Mouse (Mus musculus): ENCODE measurements around the gene Olfr1260. TPM values are rescaled to one million over a fixed set of nuclear protein-coding genes. Genes with fewer than 3 reads are reported as not detected.

Olfr1260 gene
- not detected in 2 replicates for polyA plus RNA-seq (2015; fragmentation: Nextera tagmentation; extraction: Ambion mirVana)

DNA sequence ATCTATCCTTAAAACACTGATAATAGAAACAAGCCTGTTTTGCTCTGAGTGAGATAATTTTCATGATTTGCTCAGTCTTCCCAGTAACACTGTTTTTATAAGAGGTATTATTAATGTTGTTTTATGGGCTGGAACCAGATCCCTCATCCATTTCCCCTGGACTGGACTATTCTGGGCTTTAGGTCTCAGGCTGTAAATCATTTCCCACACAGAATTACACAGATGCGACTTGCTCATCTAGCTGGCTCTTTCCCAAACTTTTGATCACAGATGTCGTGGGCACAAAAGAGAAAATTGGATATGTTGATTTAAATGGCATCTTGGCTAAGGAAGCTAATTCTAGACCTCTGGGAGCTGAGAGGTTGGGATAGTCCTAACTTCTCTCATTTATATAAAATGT lies at the start of gene Olfr1260:
Olfr1260 (plus strand) TSS at position 157 of the 400 bp plus-strand sequence.
- H3K9ac ChIP-seq (ENCODE audit: low read length), result no peak within 1 kb of the TSS
- WGBS, result 41% methylated on average over 2 of the region's 2 CpGs
- ATAC-seq (ENCODE audit: low read depth), result no peak
- no peak within 1 kb of the TSS for H3K27ac ChIP-seq (ENCODE audit: low read length)
- no peaks in the 10 kb centered on the region for H3K9me3 ChIP-seq (ENCODE audit: control insufficient read depth, low read length)
- no peak within 1 kb of the TSS for H3K4me3 ChIP-seq (ENCODE audit: low read length)
- no peaks in the 10 kb centered on the region for H3K36me3 ChIP-seq (ENCODE audit: control insufficient read depth, insufficient read depth, low read length)
- H3K4me1 ChIP-seq (replicated peaks; ENCODE audit: control insufficient read depth, insufficient read depth, low read length), result no peaks in the 10 kb centered on the region
- H3K27me3 ChIP-seq (ENCODE audit: control insufficient read depth, insufficient read depth, low read depth, low read length), result no peaks in the 10 kb centered on the region
- no peak within 1 kb of the TSS for H3K4me2 ChIP-seq (ENCODE audit: low read depth, low read length)

DNA sequence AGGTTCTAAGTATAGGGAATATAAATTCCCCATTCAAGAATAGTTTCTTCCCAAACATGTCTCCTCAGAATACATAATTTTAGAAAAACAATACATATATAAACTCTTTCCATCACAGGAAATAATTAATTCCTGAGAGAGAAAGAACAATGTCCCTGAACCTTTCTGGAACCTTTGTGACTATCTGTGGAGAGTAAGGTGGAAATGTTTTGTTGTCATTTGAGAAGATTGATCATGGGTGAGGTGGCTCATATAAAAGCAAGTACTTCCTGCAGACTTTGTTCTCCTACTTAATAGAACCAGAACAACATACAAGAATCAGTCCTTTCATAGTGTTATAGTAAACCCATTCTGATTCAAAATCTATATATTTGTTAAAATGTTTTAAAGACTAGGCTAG lies 47.1 kb upstream of the Olfr1260 start, which contains the start of gene Olfr1258:
Olfr1258 (plus strand) TSS at position 301 of the 400 bp plus-strand sequence.
- no peak within 1 kb of the TSS for H3K4me3 ChIP-seq (ENCODE audit: low read length)
- no peak for ATAC-seq (ENCODE audit: low read depth)
- no peaks in the 10 kb centered on the region for H3K4me1 ChIP-seq (replicated peaks; ENCODE audit: control insufficient read depth, insufficient read depth, low read length)
- H3K27ac ChIP-seq (ENCODE audit: low read length), result no peak within 1 kb of the TSS
- H3K36me3 ChIP-seq (ENCODE audit: control insufficient read depth, insufficient read depth, low read length), result no peaks in the 10 kb centered on the region
- H3K4me2 ChIP-seq (ENCODE audit: low read depth, low read length), result no peak within 1 kb of the TSS
- H3K9me3 ChIP-seq (ENCODE audit: control insufficient read depth, low read length), result no peaks in the 10 kb centered on the region
- H3K27me3 ChIP-seq (ENCODE audit: control insufficient read depth, insufficient read depth, low read depth, low read length), result no peaks in the 10 kb centered on the region
- no peak within 1 kb of the TSS for H3K9ac ChIP-seq (ENCODE audit: low read length)

DNA sequence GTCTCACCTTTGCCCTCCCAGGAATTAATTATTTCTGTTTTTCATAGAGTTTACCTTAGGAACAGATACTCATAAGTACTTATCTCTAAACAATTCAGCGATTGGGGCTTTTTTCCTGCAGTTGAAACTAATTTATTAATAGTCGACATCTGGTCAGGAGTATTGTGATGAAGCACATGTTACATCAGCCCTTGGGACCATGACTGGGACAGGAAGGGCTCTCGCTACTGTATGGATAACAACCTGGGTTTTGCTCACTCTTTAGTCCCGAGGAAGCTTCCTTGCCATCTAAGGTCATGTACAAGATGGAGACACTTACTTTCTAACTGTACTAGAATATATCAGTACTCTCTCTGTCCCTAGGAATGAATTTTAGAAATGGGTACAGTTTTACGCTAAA lies 25.6 kb upstream of the Olfr1260 start, which contains the start of gene Olfr1259:
Olfr1259 (minus strand) TSS at position 101 of the 400 bp plus-strand sequence.
- H3K4me1 ChIP-seq (replicated peaks; ENCODE audit: control insufficient read depth, insufficient read depth, low read length), result no peaks in the 10 kb centered on the region
- H3K9ac ChIP-seq (ENCODE audit: low read length), result no peak within 1 kb of the TSS
- H3K4me3 ChIP-seq (ENCODE audit: low read length), result no peak within 1 kb of the TSS
- H3K27ac ChIP-seq (ENCODE audit: low read length), result no peak within 1 kb of the TSS
- H3K4me2 ChIP-seq (ENCODE audit: low read depth, low read length), result no peak within 1 kb of the TSS
- no peaks in the 10 kb centered on the region for H3K27me3 ChIP-seq (ENCODE audit: control insufficient read depth, insufficient read depth, low read depth, low read length)
- no peak for ATAC-seq (ENCODE audit: low read depth)
- WGBS, result 74% methylated on average over 5 of the region's 5 CpGs
- H3K9me3 ChIP-seq (ENCODE audit: control insufficient read depth, low read length), result no peaks in the 10 kb centered on the region
- no peaks in the 10 kb centered on the region for H3K36me3 ChIP-seq (ENCODE audit: control insufficient read depth, insufficient read depth, low read length)

DNA sequence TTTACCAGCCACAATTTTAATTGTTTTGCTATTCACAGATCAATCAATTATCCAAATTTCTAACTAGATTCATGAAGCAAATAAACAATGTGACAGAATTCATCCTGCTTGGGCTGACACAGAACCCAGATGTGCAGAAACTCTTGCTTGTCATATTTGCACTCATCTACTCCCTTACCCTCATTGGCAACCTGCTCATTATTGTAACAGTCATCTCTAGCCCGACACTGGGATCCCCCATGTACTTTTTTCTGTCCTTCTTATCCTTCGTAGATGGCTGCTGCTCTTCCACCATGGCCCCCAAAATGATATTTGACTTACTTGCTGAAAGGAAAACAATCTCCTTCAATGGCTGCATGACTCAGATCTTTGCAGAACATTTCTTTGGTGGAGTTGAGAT lies 3.6 kb downstream of the Olfr1260 start:
- WGBS, result 63% methylated on average over 2 of the region's 2 CpGs
- no peaks in the 10 kb centered on the region for H3K9me3 ChIP-seq (ENCODE audit: control insufficient read depth, low read length)

DNA sequence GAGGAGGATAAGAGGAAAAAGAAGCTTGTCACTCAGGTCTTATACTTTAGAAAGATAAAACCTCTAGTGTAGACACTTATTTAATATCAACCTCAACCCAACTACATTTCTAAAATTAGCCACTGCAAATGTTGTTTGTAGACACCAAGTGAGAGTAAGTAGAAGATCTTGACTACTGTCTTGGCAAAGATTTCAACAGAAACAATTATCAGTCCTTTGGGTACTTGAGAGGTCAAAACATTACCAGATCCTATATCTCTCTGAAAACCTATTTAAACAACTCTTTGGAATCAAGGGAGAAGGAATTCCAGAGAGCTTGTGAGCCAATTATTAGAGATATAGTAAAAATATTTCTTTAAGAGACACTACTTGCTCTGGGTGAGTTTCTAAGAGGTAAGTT lies 16.8 kb downstream of the Olfr1260 start, which contains the start of gene Olfr1261:
Olfr1261 (plus strand) TSS at position 301 of the 400 bp plus-strand sequence.
- ATAC-seq (ENCODE audit: low read depth), result no peak

More for the DNA sequence above, 3.6 kb downstream of the Olfr1260 start:
- Histone ChIP-seq H3K4me2 (ENCODE audit: low read depth, low read length) (no peak overlapping the region), H3K4me1 (replicated peaks; ENCODE audit: control insufficient read depth, insufficient read depth, low read length) (no peaks in the 10 kb centered on the region), H3K27ac (ENCODE audit: low read length) (no peak overlapping the region), H3K36me3 (ENCODE audit: control insufficient read depth, insufficient read depth, low read length) (no peaks in the 10 kb centered on the region), H3K27me3 (ENCODE audit: control insufficient read depth, insufficient read depth, low read depth, low read length) (no peaks in the 10 kb centered on the region), H3K4me3 (ENCODE audit: low read length) (no peak overlapping the region), H3K9ac (ENCODE audit: low read length) (no peak overlapping the region)
- ATAC-seq (ENCODE audit: low read depth), result no peak

DNA sequence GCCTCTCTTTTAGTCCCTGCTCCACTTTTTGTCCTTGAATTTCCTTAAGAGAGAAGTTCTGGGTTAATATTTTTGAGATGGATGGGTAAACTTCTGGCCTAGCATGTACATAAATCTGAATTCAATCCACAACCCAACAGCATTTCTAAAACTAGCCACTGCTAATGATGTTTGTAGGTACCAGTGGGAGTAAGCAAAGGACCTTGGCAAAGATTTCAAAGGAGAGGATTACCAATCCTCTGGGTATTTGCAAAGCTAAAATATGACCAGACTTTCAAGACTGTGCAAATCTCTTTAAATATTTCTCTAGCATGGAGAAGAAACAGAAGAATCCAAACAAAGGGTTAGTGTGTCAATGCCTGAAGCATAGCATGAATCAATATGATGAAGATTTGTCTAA lies 25.7 kb downstream of the Olfr1260 start, which contains the start of gene Olfr1262:
Olfr1262 (plus strand) TSS at position 301 of the 400 bp plus-strand sequence.
- Histone ChIP-seq H3K9ac (ENCODE audit: low read length) (no peak within 1 kb of the TSS), H3K4me2 (ENCODE audit: low read depth, low read length) (no peak within 1 kb of the TSS), H3K9me3 (ENCODE audit: control insufficient read depth, low read length) (no peaks in the 10 kb centered on the region), H3K36me3 (ENCODE audit: control insufficient read depth, insufficient read depth, low read length) (no peaks in the 10 kb centered on the region), H3K4me3 (ENCODE audit: low read length) (no peak within 1 kb of the TSS), H3K4me1 (replicated peaks; ENCODE audit: control insufficient read depth, insufficient read depth, low read length) (no peaks in the 10 kb centered on the region), H3K27ac (ENCODE audit: low read length) (no peak within 1 kb of the TSS), H3K27me3 (ENCODE audit: control insufficient read depth, insufficient read depth, low read depth, low read length) (no peaks in the 10 kb centered on the region)
- no peak for ATAC-seq (ENCODE audit: low read depth)

More for the DNA sequence above, 16.8 kb downstream of the Olfr1260 start, which contains the start of gene Olfr1261:
- Histone ChIP-seq H3K4me3 (ENCODE audit: low read length) (no peak within 1 kb of the TSS), H3K27me3 (ENCODE audit: control insufficient read depth, insufficient read depth, low read depth, low read length) (no peaks in the 10 kb centered on the region), H3K9ac (ENCODE audit: low read length) (no peak within 1 kb of the TSS), H3K4me1 (replicated peaks; ENCODE audit: control insufficient read depth, insufficient read depth, low read length) (no peaks in the 10 kb centered on the region), H3K27ac (ENCODE audit: low read length) (no peak within 1 kb of the TSS), H3K36me3 (ENCODE audit: control insufficient read depth, insufficient read depth, low read length) (no peaks in the 10 kb centered on the region), H3K4me2 (ENCODE audit: low read depth, low read length) (no peak within 1 kb of the TSS), H3K9me3 (ENCODE audit: control insufficient read depth, low read length) (no peaks in the 10 kb centered on the region)

DNA sequence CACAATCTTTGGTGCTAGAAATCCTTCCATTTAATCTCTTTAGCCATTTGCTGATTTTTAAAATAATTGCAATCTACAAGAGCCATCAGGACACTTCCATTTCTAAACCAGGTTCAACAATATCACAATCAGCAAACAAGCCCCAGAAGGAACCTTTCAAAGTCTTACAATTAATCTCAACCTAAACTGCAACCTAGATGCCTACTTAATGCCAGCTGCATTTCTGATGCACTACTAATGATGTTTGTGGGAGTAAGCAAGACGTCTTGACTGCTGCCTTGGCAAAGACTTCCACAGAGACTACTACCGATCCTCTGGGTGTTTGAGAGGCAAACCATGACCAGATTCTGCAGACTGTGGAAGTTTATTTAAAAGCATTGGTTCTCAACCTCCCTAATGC lies 37.7 kb downstream of the Olfr1260 start, which contains the start of gene Olfr1263:
Olfr1263 (plus strand) TSS at position 301 of the 400 bp plus-strand sequence.
- H3K27me3 ChIP-seq (ENCODE audit: control insufficient read depth, insufficient read depth, low read depth, low read length), result no peaks in the 10 kb centered on the region
- H3K36me3 ChIP-seq (ENCODE audit: control insufficient read depth, insufficient read depth, low read length), result no peaks in the 10 kb centered on the region
- H3K9me3 ChIP-seq (ENCODE audit: control insufficient read depth, low read length), result no peaks in the 10 kb centered on the region
- H3K4me1 ChIP-seq (replicated peaks; ENCODE audit: control insufficient read depth, insufficient read depth, low read length), result no peaks in the 10 kb centered on the region
- no peak within 1 kb of the TSS for H3K4me3 ChIP-seq (ENCODE audit: low read length)
- H3K27ac ChIP-seq (ENCODE audit: low read length), result no peak within 1 kb of the TSS
- 81% methylated on average over 2 of the region's 2 CpGs for WGBS
- no peak for ATAC-seq (ENCODE audit: low read depth)
- no peak within 1 kb of the TSS for H3K9ac ChIP-seq (ENCODE audit: low read length)
- H3K4me2 ChIP-seq (ENCODE audit: low read depth, low read length), result no peak within 1 kb of the TSS

DNA sequence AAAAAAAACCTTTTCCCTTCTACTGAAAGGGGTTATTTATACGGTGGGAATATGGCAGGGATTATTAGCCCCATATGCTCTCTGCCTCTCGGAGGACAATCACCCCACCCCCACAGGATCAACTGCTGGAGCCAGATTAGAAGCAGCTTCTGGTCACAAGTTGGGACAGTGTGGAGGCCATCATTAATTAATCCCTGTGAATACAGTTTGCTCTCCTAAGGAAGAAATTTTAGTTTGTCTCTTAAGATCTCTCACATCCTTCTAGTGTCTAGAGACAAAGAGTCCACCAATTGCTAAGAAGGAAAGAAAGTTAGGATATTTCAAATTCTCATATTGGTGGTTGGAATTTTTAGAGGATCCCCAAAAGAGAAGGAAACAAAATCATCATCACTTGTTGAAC lies 51.3 kb downstream of the Olfr1260 start, which contains the start of gene Olfr1264:
Olfr1264 (minus strand) TSS at position 101 of the 400 bp plus-strand sequence.
- no peaks in the 10 kb centered on the region for H3K9me3 ChIP-seq (ENCODE audit: control insufficient read depth, low read length)
- no peaks in the 10 kb centered on the region for H3K4me1 ChIP-seq (replicated peaks; ENCODE audit: control insufficient read depth, insufficient read depth, low read length)
- no peak for ATAC-seq (ENCODE audit: low read depth)
- no peak within 1 kb of the TSS for H3K9ac ChIP-seq (ENCODE audit: low read length)
- no peaks in the 10 kb centered on the region for H3K27me3 ChIP-seq (ENCODE audit: control insufficient read depth, insufficient read depth, low read depth, low read length)
- 64% methylated on average over 2 of the region's 2 CpGs for WGBS
- H3K27ac ChIP-seq (ENCODE audit: low read length), result no peak within 1 kb of the TSS
- H3K4me3 ChIP-seq (ENCODE audit: low read length), result no peak within 1 kb of the TSS
- H3K36me3 ChIP-seq (ENCODE audit: control insufficient read depth, insufficient read depth, low read length), result no peaks in the 10 kb centered on the region
- H3K4me2 ChIP-seq (ENCODE audit: low read depth, low read length), result no peak within 1 kb of the TSS

Data from lung, embryonic 16.5 days (tissue).